In genomic region chr5:41761509-41762140, GRCm38 (mm10) we compare ENCODE assay signal across 8 mouse cellular contexts. TPM values are rescaled to one million over a fixed set of nuclear protein-coding genes. Genes with fewer than 3 reads are reported as not detected.
DNase-seq lines count a peak whose midpoint lies in the region; ATAC-seq lines count a peak whose summit lies in the region.

No protein-coding gene starts in this region.

- H3K36me3 ChIP-seq in embryonic facial prominence, embryonic 15.5 days = no peaks in the 10 kb centered on the region
- H3K36me3 ChIP-seq in kidney, embryonic 16.5 days (ENCODE audit: insufficient read depth, low read length) = no peaks in the 10 kb centered on the region
- H3K36me3 ChIP-seq in neural tube, embryonic 11.5 days (ENCODE audit: control insufficient read depth, insufficient read depth, low read length) = no peaks in the 10 kb centered on the region

- peaks cover 91% of the 10 kb centered on the region for H3K27me3 ChIP-seq in embryonic facial prominence, embryonic 15.5 days
- H3K27me3 ChIP-seq in kidney, embryonic 16.5 days (ENCODE audit: insufficient read depth, low read length) = peaks cover 94% of the 10 kb centered on the region
- H3K27me3 ChIP-seq in neural tube, embryonic 11.5 days (ENCODE audit: control insufficient read depth, insufficient read depth, low read length) = peaks cover 91% of the 10 kb centered on the region

- DNase-seq in kidney, adult 18-20 months = peak; percentile 31
- no peak for DNase-seq in kidney, adult 11 months
- DNase-seq in neural tube, embryonic 11.5 days (ENCODE audit: low spot score) = peak; percentile 27
- no peak for DNase-seq in left cerebral cortex, postnatal 10 days (ENCODE audit: extremely low spot score in 1 of 2, low spot score in 2 of 2)
- no peak for DNase-seq in Muller cell, postnatal 12 days (ENCODE audit: inconsistent ontology term)
- no peak for DNase-seq in spleen, postnatal 4 days (ENCODE audit: low spot score in 2 of 2)

- ATAC-seq in embryonic facial prominence, embryonic 15.5 days (ENCODE audit: insufficient number of reproducible peaks, low FRiP score, low TSS enrichment, low read depth) = 0 out of 2 replicates have a peak, but pooled peaks have one; percentile 41
- ATAC-seq in kidney, embryonic 16.5 days (ENCODE audit: low FRiP score, low TSS enrichment) = peak; percentile 40
- no peak for ATAC-seq in neural tube, embryonic 11.5 days (ENCODE audit: insufficient read depth, low FRiP score, low TSS enrichment)

- H3K9me3 ChIP-seq in embryonic facial prominence, embryonic 15.5 days (replicated peaks) = no peaks in the 10 kb centered on the region
- H3K9me3 ChIP-seq in kidney, embryonic 16.5 days (ENCODE audit: low read length) = no peaks in the 10 kb centered on the region
- no peaks in the 10 kb centered on the region for H3K9me3 ChIP-seq in neural tube, embryonic 11.5 days (ENCODE audit: control insufficient read depth, low read length)

- H3K4me3 ChIP-seq in embryonic facial prominence, embryonic 15.5 days (replicated peaks) = 0 out of 2 replicates have a peak overlapping the region, but pooled peaks have one; percentile 10
- H3K4me3 ChIP-seq in kidney, embryonic 16.5 days (ENCODE audit: low read length) = peak overlapping the region; percentile 15
- H3K4me3 ChIP-seq in neural tube, embryonic 11.5 days (ENCODE audit: low read depth, low read length) = peak overlapping the region; percentile 20

- H3K27ac ChIP-seq in embryonic facial prominence, embryonic 15.5 days (replicated peaks) = no peak overlapping the region
- no peak overlapping the region for H3K27ac ChIP-seq in kidney, embryonic 16.5 days (ENCODE audit: low read length)
- H3K27ac ChIP-seq in neural tube, embryonic 11.5 days (ENCODE audit: low read depth, low read length) = no peak overlapping the region

- WGBS in embryonic facial prominence, embryonic 15.5 days = 1% methylated on average over 56 of the region's 56 CpGs
- under 1% methylated on average over 56 of the region's 56 CpGs for WGBS in kidney, embryonic 16.5 days
- 1% methylated on average over 55 of the region's 56 CpGs for WGBS in neural tube, embryonic 11.5 days

- no peak overlapping the region for H3K9ac ChIP-seq in embryonic facial prominence, embryonic 15.5 days
- no peak overlapping the region for H3K9ac ChIP-seq in kidney, embryonic 16.5 days (replicated peaks; ENCODE audit: low read length)
- no peak overlapping the region for H3K9ac ChIP-seq in neural tube, embryonic 11.5 days (ENCODE audit: low read length)

- intact Hi-C loops in left cerebral cortex, postnatal 10 days (cut with DNase I) = loop anchor here (5.0 kb wide), 1 partner anchor 54 kb away; the partner anchor contains the start of gene Rab28

- H3K4me2 ChIP-seq in embryonic facial prominence, embryonic 15.5 days (replicated peaks) = peak overlapping the region; percentile 35
- peak overlapping the region; percentile 24; the same call in 1 of the 2 replicates for H3K4me2 ChIP-seq in kidney, embryonic 16.5 days (replicated peaks; ENCODE audit: low read depth, low read length)
- H3K4me2 ChIP-seq in neural tube, embryonic 11.5 days (ENCODE audit: low read depth) = peak overlapping the region; percentile 68

- H3K4me1 ChIP-seq in embryonic facial prominence, embryonic 15.5 days = peaks cover 27% of the 10 kb centered on the region
- peaks cover 24% of the 10 kb centered on the region for H3K4me1 ChIP-seq in kidney, embryonic 16.5 days (ENCODE audit: insufficient read depth, low read length)
- H3K4me1 ChIP-seq in neural tube, embryonic 11.5 days (ENCODE audit: control insufficient read depth, insufficient read depth, low read length) = peaks cover 8% of the 10 kb centered on the region

RNA-seq across cellular contexts. Expression of gene Nkx3-2, which starts 2.7 kb away (rescaled TPM):
- 0.18 and 0.36 TPM in 2 replicates for polyA plus RNA-seq in embryonic facial prominence, embryonic 15.5 days (2015; fragmentation: Nextera tagmentation; extraction: Ambion mirVana)
- not detected in 2 replicates for polyA plus RNA-seq in kidney, embryonic 16.5 days (2015; fragmentation: Nextera tagmentation; extraction: Ambion mirVana)
- polyA plus RNA-seq in neural tube, embryonic 11.5 days (2014; fragmentation: Nextera tagmentation; extraction: Ambion mirVana) = 2.2 and 2.5 TPM in 2 replicates
- total RNA-seq in left cerebral cortex, postnatal 10 days (2021) = not detected

RNA-seq across cellular contexts. Expression of gene Rab28, which starts 53.7 kb away (rescaled TPM):
- 70.5 and 75.1 TPM in 2 replicates for polyA plus RNA-seq in embryonic facial prominence, embryonic 15.5 days (2015; fragmentation: Nextera tagmentation; extraction: Ambion mirVana)
- polyA plus RNA-seq in kidney, embryonic 16.5 days (2015; fragmentation: Nextera tagmentation; extraction: Ambion mirVana) = 53.9 and 55.6 TPM in 2 replicates
- 89.0 and 92.7 TPM in 2 replicates for polyA plus RNA-seq in neural tube, embryonic 11.5 days (2014; fragmentation: Nextera tagmentation; extraction: Ambion mirVana)
- 10 to 100 TPM; 47.3 to 49.3 TPM for total RNA-seq in left cerebral cortex, postnatal 10 days (2021)

Comparison
In these comparisons a context has a peak if more than half of its experiments do, and no peak if none do; other contexts are left out.
1. DNase-seq: peak in kidney, adult 18-20 months (single experiment) and neural tube, embryonic 11.5 days (single experiment); none in kidney, adult 11 months (single experiment), left cerebral cortex, postnatal 10 days (0 of 2), Muller cell, postnatal 12 days (single experiment) and spleen, postnatal 4 days (0 of 2).
2. Peak in every context shown above with its lines, with median percentiles within 50 percentile points of each other: H3K4me2 ChIP-seq and H3K4me3 ChIP-seq.